In genomic region chr7:96748538-96749045, GRCm38 (mm10) we compare ENCODE assay signal across 13 mouse cellular contexts.
DNase-seq lines count a peak whose midpoint lies in the region; ATAC-seq and TF ChIP-seq lines count a peak whose summit lies in the region.
"Had no signal": no experiment of that assay in that cellular context is flagged by ENCODE, and none has a peak within 500 bp of the region (broad histone marks: within the 10 kb centered on the region; RNA-seq: fewer than 3 reads in every experiment).

No protein-coding gene starts in this region.

- WGBS in kidney, embryonic 14.5 days, result 54% methylated on average over 7 of the region's 7 CpGs
- WGBS in limb, embryonic 11.5 days, result 63% methylated on average over 7 of the region's 7 CpGs

- DNase-seq in kidney, adult 11 months, result no peak
- peak; percentile 19 for DNase-seq in NIH3T3 (ENCODE audit: low read depth)
- peak; percentile 34 for DNase-seq in Patski (ENCODE audit: low read depth, low spot score)
- no peak for DNase-seq in limb, embryonic 11.5 days (ENCODE audit: low spot score)
- no peak for DNase-seq in gastrocnemius, adult 8-10 months (ENCODE audit: low spot score in 2 of 2)
- DNase-seq: adrenal gland, postnatal 10 days; cerebellum, adult 8-10 months; liver, embryonic 13.5 days; thymus, adult 2 months had no signal

- H3K9ac ChIP-seq in kidney, embryonic 14.5 days (ENCODE audit: low read depth, low read length), result no peak overlapping the region
- H3K9ac ChIP-seq in limb, embryonic 11.5 days (ENCODE audit: low read length), result no peak overlapping the region
- H3K9ac ChIP-seq: liver, embryonic 13.5 days had no signal

- no peak overlapping the region for H3K4me2 ChIP-seq in kidney, embryonic 14.5 days (replicated peaks; ENCODE audit: low read depth, low read length)
- H3K4me2 ChIP-seq in limb, embryonic 11.5 days (ENCODE audit: low read depth, severe bottlenecking), result no peak overlapping the region
- H3K4me2 ChIP-seq: liver, embryonic 13.5 days had no signal

- no peaks in the 10 kb centered on the region for H3K36me3 ChIP-seq in kidney, embryonic 14.5 days (ENCODE audit: control insufficient read depth, insufficient read depth, low read length)
- no peaks in the 10 kb centered on the region for H3K36me3 ChIP-seq in limb, embryonic 11.5 days (ENCODE audit: control insufficient read depth, insufficient read depth, low read length)
- H3K36me3 ChIP-seq: liver, embryonic 13.5 days had no signal

- no peak overlapping the region for H3K27ac ChIP-seq in kidney, embryonic 14.5 days (ENCODE audit: low read depth, low read length)
- 0 out of 2 replicates have a peak overlapping the region, but pooled peaks have one; percentile 56 for H3K27ac ChIP-seq in limb, embryonic 11.5 days (replicated peaks; ENCODE audit: low read depth, low read length)
- H3K27ac ChIP-seq: liver, embryonic 13.5 days had no signal

- no peak overlapping the region for H3K4me3 ChIP-seq in kidney, embryonic 14.5 days (ENCODE audit: low read length)
- no peak overlapping the region for H3K4me3 ChIP-seq in limb, embryonic 11.5 days (ENCODE audit: low read depth, low read length)
- H3K4me3 ChIP-seq: liver, embryonic 13.5 days had no signal

- in situ Hi-C loops in Patski (cut with MboI; ENCODE audit: low pct_unique_long_range_greater_than_20kb), result no loop called here

- CTCF ChIA-PET in Patski (lab: Charles Lee), result interaction anchor here (1.5 kb wide), 1 partner anchor 9 kb away, joined by 5 read pairs; no protein-coding TSS in a partner anchor

- H3K9me3 ChIP-seq in kidney, embryonic 14.5 days (ENCODE audit: control insufficient read depth, low read length), result no peaks in the 10 kb centered on the region
- no peaks in the 10 kb centered on the region for H3K9me3 ChIP-seq in limb, embryonic 11.5 days (ENCODE audit: control insufficient read depth, low read length)
- H3K9me3 ChIP-seq: liver, embryonic 13.5 days had no signal

- H3K4me1 ChIP-seq in kidney, embryonic 14.5 days (ENCODE audit: control insufficient read depth, insufficient read depth, low read length), result peaks cover 16% of the 10 kb centered on the region
- peaks cover 40% of the 10 kb centered on the region for H3K4me1 ChIP-seq in limb, embryonic 11.5 days (ENCODE audit: control insufficient read depth, insufficient read depth, low read length)
- H3K4me1 ChIP-seq: liver, embryonic 13.5 days had no signal

- POLR2A ChIA-PET in Patski (lab: Charles Lee), result no interaction called here

- no peaks in the 10 kb centered on the region for H3K27me3 ChIP-seq in kidney, embryonic 14.5 days (ENCODE audit: control insufficient read depth, insufficient read depth, low read length)
- no peaks in the 10 kb centered on the region for H3K27me3 ChIP-seq in Patski
- H3K27me3 ChIP-seq in limb, embryonic 11.5 days (ENCODE audit: control insufficient read depth, insufficient read depth, low read length), result no peaks in the 10 kb centered on the region
- H3K27me3 ChIP-seq: liver, embryonic 13.5 days had no signal

- no peak for TF ChIP-seq CTCF in Patski (IDR thresholded peaks at IDR 0.05)

- ATAC-seq in kidney, embryonic 14.5 days (ENCODE audit: low FRiP score, low TSS enrichment), result 0 out of 2 replicates have a peak, but pooled peaks have one; percentile 4
- ATAC-seq in Patski, result peak; percentile 51
- no peak for ATAC-seq in limb, embryonic 11.5 days (ENCODE audit: insufficient number of reproducible peaks, low FRiP score, low TSS enrichment, low read depth)
- no peak for ATAC-seq in erythroblast, adult 5-6 weeks (replicated peaks; ENCODE audit: low FRiP score, poor library complexity, severe bottlenecking)
- ATAC-seq: CD4-positive, CD25-positive, alpha-beta regulatory T cell, adult 4 months; hindbrain, embryonic 16.5 days had no signal

Comparison
In these comparisons a context has a peak if more than half of its experiments do, and no peak if none do; other contexts are left out.
1. ATAC-seq: peak in kidney, embryonic 14.5 days (single experiment) and Patski (single experiment); none in limb, embryonic 11.5 days (single experiment) and erythroblast, adult 5-6 weeks (single experiment).
2. DNase-seq: peak in NIH3T3 (single experiment) and Patski (single experiment); none in kidney, adult 11 months (single experiment), limb, embryonic 11.5 days (single experiment) and gastrocnemius, adult 8-10 months (0 of 2).